Mouse (Mus musculus) frontal cortex, postnatal 36 days (tissue): ENCODE measurements around the gene Ddr1.

Source experiments
- DNase-seq, 2 experiments: peaks; one replicate each; pipeline ENCODE4 v3.0.0; 2022; ENCODE audit warnings: low spot score in 2 of 2

The Ddr1 gene

GRCm38 (mm10) chr17:35691811-35692210 lies 12.6 kb downstream of the Ddr1 start:
- DNase-seq: no peak

- no peak for DNase-seq
Measured at GRCm38 (mm10) chr17:35689936-35690645, 14.3 kb downstream of the Ddr1 start.

GRCm38 (mm10) chr17:35688347-35689175 lies 15.9 kb downstream of the Ddr1 start:
- DNase-seq: no peak

GRCm38 (mm10) chr17:35685061-35685460 lies 19.4 kb downstream of the Ddr1 start:
- DNase-seq: no peak

- DNase-seq: no peak
Measured at GRCm38 (mm10) chr17:35681986-35682385, 22.4 kb downstream of the Ddr1 start.

GRCm38 (mm10) chr17:35680591-35680990 lies 23.8 kb downstream of the Ddr1 start:
- no peak for DNase-seq

- DNase-seq: peak; percentile 77 to 96
Measured at GRCm38 (mm10) chr17:35673416-35674035, 30.9 kb downstream of the Ddr1 start, which contains the start of gene Gtf2h4. TSS of gene Gtf2h4 (minus strand) at chr17:35673739.

- DNase-seq: no peak
Measured at GRCm38 (mm10) chr17:35672527-35672926, 31.9 kb downstream of the Ddr1 start.

GRCm38 (mm10) chr17:35671846-35672245 lies 32.6 kb downstream of the Ddr1 start:
- DNase-seq: no peak

- DNase-seq: no peak
Measured at GRCm38 (mm10) chr17:35669731-35670130, 34.7 kb downstream of the Ddr1 start.

GRCm38 (mm10) chr17:35667334-35668065 lies 36.9 kb downstream of the Ddr1 start, which contains the start of gene Vars2:
TSS of gene Vars2 (minus strand) at chr17:35667592.
- DNase-seq: peak; percentile 96 to 99

- DNase-seq: peak in 1 of 2 experiments; percentile 19
Measured at GRCm38 (mm10) chr17:35666851-35667256, 37.6 kb downstream of the Ddr1 start.

- DNase-seq: peak; percentile 28 to 45
Measured at GRCm38 (mm10) chr17:35665957-35666515, 38.4 kb downstream of the Ddr1 start.

- no peak for DNase-seq
Measured at GRCm38 (mm10) chr17:35653086-35653485, 51.3 kb downstream of the Ddr1 start.

GRCm38 (mm10) chr17:35649429-35649828 lies 55.0 kb downstream of the Ddr1 start:
- no peak for DNase-seq

- no peak for DNase-seq
Measured at GRCm38 (mm10) chr17:35643609-35644236, 60.7 kb downstream of the Ddr1 start, which contains the start of gene Mucl3. TSS of gene Mucl3 (minus strand) at chr17:35643695.

GRCm38 (mm10) chr17:35639352-35639751 lies 65.1 kb downstream of the Ddr1 start:
- no peak for DNase-seq

GRCm38 (mm10) chr17:35638475-35639190 lies 65.8 kb downstream of the Ddr1 start:
- DNase-seq: peak; percentile 29 to 67

GRCm38 (mm10) chr17:35636363-35636762 lies 68.1 kb downstream of the Ddr1 start:
- DNase-seq: peak in 1 of 2 experiments; percentile 50

GRCm38 (mm10) chr17:35635699-35636111 lies 68.7 kb downstream of the Ddr1 start:
- peak; percentile 83 to 90 for DNase-seq
